Mouse (Mus musculus) heart, embryonic 16.5 days (tissue): ENCODE measurements around the gene Psmb11. TPM values are rescaled to one million over a fixed set of nuclear protein-coding genes. Genes with fewer than 3 reads are reported as not detected.

Experiments
- microRNA counts: library from miRNA; unstranded; fragments of <30 nt; microRNA quantifications from one replicate; lab custom pipeline; 2016
- microRNA-seq: library from miRNA; unstranded; fragments of <30 nt; microRNA quantifications from one replicate; pipeline ENCODE4, GENCODE M21; 2017
- polyA plus RNA-seq: library from polyadenylated mRNA; unstranded; fragments of >200 nt; fragmentation: Nextera tagmentation; extraction: Ambion mirVana; gene quantifications from 2 replicates; pipeline ENCODE4 v1.2.1, GENCODE M21; 2015

Gene Psmb11
- polyA plus RNA-seq, 1 experiment from 2014 or later: 22.3 TPM

MicroRNAs encoded within 50 kb of the gene (microRNA counts, 519-probe panel; counts per million panel counts)
- microRNA mmu-miR-686 (lab: Ali Mortazavi, UCI): not detected

Small RNA genes within 50 kb of the gene (microRNA-seq; reads per million reads assigned to microRNA genes)
- gene Mir686: not detected
- gene Mir6948: 0.59 reads per million

Other genes with a start within 250 kb of the Psmb11 start
- 8.6 and 12.3 TPM in 2 replicates for gene Slc7a7, start 203.7 kb upstream of the Psmb11 start, polyA plus RNA-seq
- gene Mrpl52, start 194.5 kb upstream of the Psmb11 start, polyA plus RNA-seq: 191 and 212 TPM in 2 replicates
- 89.5 and 99.5 TPM in 2 replicates for gene Mmp14, start 189.8 kb upstream of the Psmb11 start, polyA plus RNA-seq
- 45.8 and 52.0 TPM in 2 replicates for gene Lrp10, start 157.3 kb upstream of the Psmb11 start, polyA plus RNA-seq
- 0.59 and 2.2 TPM in 2 replicates for gene Rem2, start 145.3 kb upstream of the Psmb11 start, polyA plus RNA-seq
- 55.3 and 57.8 TPM in 2 replicates for gene Prmt5, start 103.9 kb upstream of the Psmb11 start, polyA plus RNA-seq
- 39.7 and 47.0 TPM in 2 replicates for gene Haus4, start 66.8 kb upstream of the Psmb11 start, polyA plus RNA-seq
- gene Ajuba, start 43.9 kb upstream of the Psmb11 start, polyA plus RNA-seq: 24.9 and 25.5 TPM in 2 replicates
- gene 4931414P19Rik, start 15.4 kb upstream of the Psmb11 start, polyA plus RNA-seq: 6.7 and 7.8 TPM in 2 replicates
- 358 and 367 TPM in 2 replicates for gene Psmb5, start 3.4 kb upstream of the Psmb11 start, polyA plus RNA-seq
- not detected in 2 replicates for gene Gm17606, start 19.5 kb downstream of the Psmb11 start, polyA plus RNA-seq
- gene Cdh24, start 19.9 kb downstream of the Psmb11 start, polyA plus RNA-seq: 1.4 and 1.9 TPM in 2 replicates
- gene 1700123O20Rik, start 64.8 kb downstream of the Psmb11 start, polyA plus RNA-seq: 42.8 and 49.8 TPM in 2 replicates
- gene Acin1, start 65.5 kb downstream of the Psmb11 start, polyA plus RNA-seq: 69.1 and 73.5 TPM in 2 replicates
- 0.17 and 0.18 TPM in 2 replicates for gene Gm29776, start 77.4 kb downstream of the Psmb11 start, polyA plus RNA-seq
- gene Cebpe, start 90.7 kb downstream of the Psmb11 start, polyA plus RNA-seq: not detected in 2 replicates
- gene Slc7a8, start 160.5 kb downstream of the Psmb11 start, polyA plus RNA-seq: 3.2 and 4.0 TPM in 2 replicates
- gene Rnf212b, start 192.7 kb downstream of the Psmb11 start, polyA plus RNA-seq: not detected in 2 replicates
- 4.9 and 6.4 TPM in 2 replicates for gene Homez, start 249.5 kb downstream of the Psmb11 start, polyA plus RNA-seq